Mouse (Mus musculus) liver, postnatal 0 days (tissue): ENCODE measurements around the gene Asic1.
"Not testable (repeated sequence)": the region's sequence is repeated elsewhere in the genome, so short reads cannot be mapped to it uniquely, and the experiment has no call there.

Experiments
- CTCF ChIP-seq: sonication (generic); IDR thresholded peaks from 2 replicates; pipeline ENCODE4 v1.5.1; 2016; ENCODE audit warnings: antibody characterized with exemption, low read depth
- EP300 ChIP-seq: IDR thresholded peaks from 2 replicates; pipeline ENCODE4 v1.6.1; 2016; ENCODE audit warnings: antibody characterized with exemption, low read depth, mild to moderate bottlenecking

GRCm38 (mm10) chr15:99701640-99701998 is 31.5 kb downstream of the Asic1 start:
- TF ChIP-seq CTCF, EP300: not testable (repeated sequence)
